ENCODE assay signal across 30 mouse cellular contexts in genomic region chr1:81794771-81795170, GRCm38 (mm10).
"Had no signal": no experiment of that assay in that cellular context is flagged by ENCODE, and none has a peak within 500 bp of the region (broad histone marks: within the 10 kb centered on the region; RNA-seq: fewer than 3 reads in every experiment).

No protein-coding gene starts in this region.

- DNase-seq: left cerebral cortex, postnatal 4 days; liver; liver, embryonic 13.5 days; liver, postnatal 0 days; lung, adult 18-20 months; lung, adult 2 months; lung, embryonic 14.5 days; lung, postnatal 10 days; lung, postnatal 14 days; lung, postnatal 36 days; lung, postnatal 4 days; midbrain, embryonic 14.5 days had no signal

- H3K27me3 ChIP-seq: limb, embryonic 12.5 days; limb, embryonic 13.5 days; limb, embryonic 15.5 days; liver, embryonic 12.5 days; liver, embryonic 13.5 days; liver, embryonic 15.5 days; lung, embryonic 15.5 days; megakaryocyte, embryonic 14.5 days; midbrain, embryonic 12.5 days; midbrain, embryonic 13.5 days; midbrain, embryonic 15.5 days had no signal

- H3K4me1 ChIP-seq: limb, embryonic 12.5 days; limb, embryonic 13.5 days; limb, embryonic 15.5 days; liver, embryonic 12.5 days; liver, embryonic 13.5 days; liver, embryonic 15.5 days; lung, embryonic 15.5 days; megakaryocyte, embryonic 14.5 days; midbrain, embryonic 10.5 days; midbrain, embryonic 12.5 days; midbrain, embryonic 13.5 days; midbrain, embryonic 15.5 days had no signal

- H3K9me3 ChIP-seq: limb, embryonic 12.5 days; limb, embryonic 13.5 days; limb, embryonic 15.5 days; liver, embryonic 12.5 days; liver, embryonic 13.5 days; liver, embryonic 15.5 days; lung, embryonic 15.5 days; midbrain, embryonic 10.5 days; midbrain, embryonic 12.5 days; midbrain, embryonic 13.5 days; midbrain, embryonic 15.5 days had no signal

- H3K4me3 ChIP-seq: left cerebral cortex, adult 2 months; limb, embryonic 12.5 days; limb, embryonic 13.5 days; limb, embryonic 15.5 days; liver, embryonic 12.5 days; liver, embryonic 13.5 days; liver, embryonic 15.5 days; lung, embryonic 15.5 days; megakaryocyte, embryonic 14.5 days; midbrain, embryonic 10.5 days; midbrain, embryonic 12.5 days; midbrain, embryonic 13.5 days; midbrain, embryonic 15.5 days had no signal

- ATAC-seq: liver, embryonic 12.5 days; liver, postnatal 0 days; lung, postnatal 0 days; midbrain, embryonic 13.5 days; midbrain, embryonic 15.5 days; midbrain, embryonic 16.5 days had no signal

- H3K36me3 ChIP-seq: limb, embryonic 12.5 days; limb, embryonic 13.5 days; limb, embryonic 15.5 days; liver, embryonic 12.5 days; liver, embryonic 13.5 days; liver, embryonic 15.5 days; lung, embryonic 15.5 days; midbrain, embryonic 10.5 days; midbrain, embryonic 12.5 days; midbrain, embryonic 13.5 days; midbrain, embryonic 15.5 days had no signal

- H3K27ac ChIP-seq: left cerebral cortex, adult 2 months; limb, embryonic 12.5 days; limb, embryonic 13.5 days; limb, embryonic 15.5 days; liver, embryonic 12.5 days; liver, embryonic 13.5 days; liver, embryonic 14.5 days; liver, embryonic 15.5 days; lung, embryonic 15.5 days; macrophage; midbrain, embryonic 10.5 days; midbrain, embryonic 12.5 days; midbrain, embryonic 13.5 days; midbrain, embryonic 15.5 days had no signal

- H3K4me2 ChIP-seq: limb, embryonic 12.5 days; limb, embryonic 13.5 days; limb, embryonic 15.5 days; liver, embryonic 11.5 days; liver, embryonic 12.5 days; liver, embryonic 13.5 days; liver, embryonic 15.5 days; lung, embryonic 14.5 days; lung, embryonic 15.5 days; midbrain, embryonic 11.5 days; midbrain, embryonic 12.5 days; midbrain, embryonic 13.5 days; midbrain, embryonic 15.5 days had no signal

- H3K9ac ChIP-seq: limb, embryonic 12.5 days; limb, embryonic 13.5 days; limb, embryonic 15.5 days; liver, embryonic 12.5 days; liver, embryonic 13.5 days; liver, embryonic 14.5 days; liver, embryonic 15.5 days; liver, postnatal 0 days; lung, embryonic 14.5 days; lung, embryonic 15.5 days; midbrain, embryonic 12.5 days; midbrain, embryonic 13.5 days; midbrain, embryonic 15.5 days had no signal
